Mouse (Mus musculus) right cerebral cortex, postnatal 14 days (tissue): ENCODE measurements around the gene Clec4b1.
"Not testable (repeated sequence)": the region's sequence is repeated elsewhere in the genome, so short reads cannot be mapped to it uniquely, and the experiment has no call there.

Source experiments
- DNase-seq: peaks from one replicate; pipeline ENCODE4 v3.0.0; 2022

The Clec4b1 gene

GRCm38 (mm10) chr6:123049742-123050372 is at the start of gene Clec4b1:
Gene Clec4b1, plus strand, starts transcription at chr6:123049962.
- no peak for DNase-seq

DNA sequence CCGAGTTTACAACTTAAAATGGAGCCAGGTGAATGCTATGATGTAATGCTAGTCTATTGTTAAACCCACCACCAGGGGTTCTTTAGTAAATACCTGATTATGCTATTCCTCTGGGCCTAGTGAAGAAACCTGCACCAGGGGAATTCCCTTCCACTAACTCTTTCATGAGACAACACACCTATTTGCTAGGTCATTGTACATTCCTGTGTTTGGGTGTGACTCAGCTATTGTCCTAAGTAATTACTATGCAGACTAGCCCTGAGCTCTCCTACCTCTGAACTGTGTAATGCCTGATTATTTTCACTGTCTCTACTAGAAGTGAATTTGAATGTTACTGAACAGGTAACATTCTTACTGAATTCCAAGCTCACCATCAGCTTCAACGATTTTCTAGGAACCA is 45.1 kb upstream of the Clec4b1 start:
- DNase-seq = not testable (repeated sequence)

DNA sequence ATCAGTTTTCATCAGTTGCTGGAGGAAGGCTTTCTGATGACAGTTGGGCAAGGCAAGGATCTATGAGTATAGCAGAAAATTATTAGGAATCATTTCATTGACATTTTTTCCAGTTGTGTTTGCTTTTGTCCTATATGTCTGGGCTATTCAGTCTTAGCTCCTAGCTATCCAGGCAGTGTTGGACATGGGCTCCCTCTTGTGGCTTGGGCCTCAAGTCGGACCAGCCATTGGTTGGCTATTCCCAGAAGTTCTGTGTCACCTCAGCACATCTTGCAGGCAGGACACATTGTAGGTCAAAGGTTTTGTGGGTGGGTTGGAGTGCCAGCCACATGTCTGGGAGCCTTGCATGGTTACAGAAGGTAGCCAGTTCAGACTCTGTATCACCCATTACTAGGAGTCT is 44.2 kb upstream of the Clec4b1 start:
- no peak for DNase-seq

DNA sequence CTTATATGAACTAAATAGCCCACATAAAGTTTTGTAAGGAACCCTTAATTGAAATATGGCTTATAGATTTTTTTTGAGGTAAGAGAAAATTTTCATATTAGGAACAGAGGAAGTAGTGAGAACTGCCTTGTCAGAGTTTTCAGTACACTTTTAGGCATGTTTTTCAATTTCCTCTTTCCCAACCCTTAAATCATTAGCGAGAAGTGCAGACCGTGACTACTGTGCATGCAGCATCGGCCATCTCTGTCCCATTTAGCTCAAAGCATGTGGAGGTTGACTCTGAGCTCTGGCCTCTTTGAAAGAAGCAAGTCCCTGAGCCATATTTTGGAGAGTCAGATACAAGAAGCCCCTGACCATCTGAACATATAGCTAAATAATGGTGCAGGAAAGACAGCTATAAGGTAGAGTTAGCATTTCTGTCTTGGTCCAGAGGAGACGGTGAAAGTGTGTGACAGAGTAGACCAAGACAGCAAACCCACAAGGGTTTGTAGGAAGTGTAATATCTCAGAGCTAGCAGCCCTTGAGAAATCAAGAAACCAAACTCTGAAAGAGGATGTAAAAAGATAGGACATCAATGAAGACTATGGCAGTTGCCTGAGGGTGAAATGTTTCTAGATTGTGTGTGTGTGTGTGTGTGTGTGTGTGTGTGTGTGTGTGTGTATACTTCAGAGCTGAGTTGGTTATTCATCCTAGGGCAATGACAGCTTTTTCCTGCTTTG is 45.5 kb downstream of the Clec4b1 start:
- no peak for DNase-seq

- DNase-seq = not testable (repeated sequence)
Observed at GRCm38 (mm10) chr6:123106128-123106527, 56.4 kb downstream of the Clec4b1 start, which contains the start of gene Clec4a2. Gene Clec4a2, plus strand, starts transcription at chr6:123106428.
